Mouse (Mus musculus) liver, adult 2 months (tissue): ENCODE results near the gene Nop53. TPM values are rescaled to one million over a fixed set of nuclear protein-coding genes. Genes with fewer than 3 reads are reported as not detected.

Experiments used
- DNase-seq: peaks from one replicate; pipeline ENCODE4 v3.0.0-alpha.2; 2011; ENCODE audit warnings: low read depth, low spot score; ENCODE audit errors: extremely low read depth
- H3K27ac ChIP-seq: fragments of 200-500 bp; replicated peaks from 2 replicates; pipeline ENCODE4 v1.5.1; 2012; ENCODE audit warnings: low read depth, mild to moderate bottlenecking, control low read depth, inconsistent platforms, low read length; ENCODE audit not compliant: insufficient read depth
- H3K27me3 ChIP-seq: fragments of 200-500 bp; 2 replicates; pipeline ENCODE4 v1.6.1; 2012; ENCODE audit warnings: mild to moderate bottlenecking, moderate library complexity, low read length, inconsistent platforms; ENCODE audit not compliant: control insufficient read depth, insufficient read depth
- H3K36me3 ChIP-seq: fragments of 200-500 bp; 2 replicates; pipeline ENCODE4 v1.6.1; 2012; ENCODE audit warnings: low read length, inconsistent platforms; ENCODE audit not compliant: control insufficient read depth, insufficient read depth
- H3K4me1 ChIP-seq: fragments of 200-500 bp; 2 replicates; pipeline ENCODE4 v1.6.1; 2011; ENCODE audit warnings: low read length; ENCODE audit not compliant: control insufficient read depth, insufficient read depth
- H3K4me3 ChIP-seq: fragments of 200-500 bp; 2 replicates; pipeline ENCODE4 v1.5.1; 2011; ENCODE audit warnings: low read depth, mild to moderate bottlenecking, control low read depth, low read length, moderate library complexity; ENCODE audit not compliant: insufficient read depth
- H3K79me2 ChIP-seq: fragments of 200-500 bp; 2 replicates; pipeline ENCODE4 v1.6.1; 2012; ENCODE audit warnings: inconsistent platforms, mild to moderate bottlenecking, low read length, moderate library complexity; ENCODE audit not compliant: control insufficient read depth, insufficient read depth
- H3K9ac ChIP-seq: fragments of 200-500 bp; 2 replicates; pipeline ENCODE4 v1.6.1; 2012; ENCODE audit warnings: low read depth, mild to moderate bottlenecking, control low read depth, inconsistent platforms, low read length
- CTCF ChIP-seq: fragments of 200-500 bp; IDR thresholded peaks from 2 replicates; pipeline ENCODE4 v1.5.1; 2011; ENCODE audit warnings: low read depth, low read length, control low read depth
- POLR2A ChIP-seq: fragments of 200-500 bp; IDR thresholded peaks from 2 replicates; pipeline ENCODE4 v1.6.1; 2011; ENCODE audit warnings: low read length, control low read depth; ENCODE audit not compliant: insufficient read depth; ENCODE audit errors: extremely low read depth
- WGBS: fragments of 180-500 bp; shearing (Covaris S2); methylation state at CpG from one replicate; pipeline ENCODE4 v1.1.7; 2018; 5-methylcytosine and 5-hydroxymethylcytosine counted together
- polyA plus RNA-seq: library from polyadenylated mRNA; depleted of rRNA; stranded (reverse); fragments of >200 nt; gene quantifications from 2 replicates; pipeline ENCODE4 v1.2.3, GENCODE M21; 2012
- total RNA-seq: library from RNA; depleted of rRNA; stranded (reverse); fragments of >200 nt; gene quantifications from 2 replicates; pipeline ENCODE4 v1.2.3, GENCODE M21; 2014

Nop53 gene
- total and polyA plus RNA-seq, 2 experiments = 59.6 to 65.2 TPM

GRCm38 (mm10) chr7:15982729-15983407 is 37.0 kb upstream of the Nop53 start:
- peak overlapping the region; percentile 80 for H3K27ac ChIP-seq
- H3K9ac ChIP-seq = no peak overlapping the region
- H3K27me3 ChIP-seq = no peaks in the 10 kb centered on the region
- peaks cover 6% of the 10 kb centered on the region; the same call in 1 of the 2 replicates for H3K79me2 ChIP-seq
- no peak overlapping the region for H3K4me3 ChIP-seq
- DNase-seq = peak; percentile 63
- no peaks in the 10 kb centered on the region for H3K36me3 ChIP-seq
- WGBS = 17% methylated on average over 4 of the region's 4 CpGs
- TF ChIP-seq CTCF (peak; percentile 51), POLR2A (no peak)
- peaks cover 23% of the 10 kb centered on the region for H3K4me1 ChIP-seq

- WGBS = 18% methylated on average over 4 of the region's 4 CpGs
- DNase-seq = peak; percentile 98
- Histone ChIP-seq H3K27me3 (no peaks in the 10 kb centered on the region), H3K4me1 (peaks cover 23% of the 10 kb centered on the region), H3K9ac (no peak overlapping the region), H3K27ac (peak overlapping the region; percentile 80), H3K4me3 (no peak overlapping the region), H3K79me2 (no peaks in the 10 kb centered on the region), H3K36me3 (no peaks in the 10 kb centered on the region)
- TF ChIP-seq POLR2A = no peak
- TF ChIP-seq CTCF = no peak
These were observed 35.7 kb upstream of the Nop53 start for GRCm38 (mm10) chr7:15981538-15981937.

GRCm38 (mm10) chr7:15980246-15980645 is 34.4 kb upstream of the Nop53 start:
- Histone ChIP-seq H3K36me3 (no peaks in the 10 kb centered on the region), H3K4me1 (peaks cover 23% of the 10 kb centered on the region), H3K9ac (no peak overlapping the region), H3K27me3 (no peaks in the 10 kb centered on the region), H3K4me3 (no peak overlapping the region), H3K27ac (peak overlapping the region; percentile 60; the same call in 1 of the 2 replicates), H3K79me2 (no peaks in the 10 kb centered on the region)
- DNase-seq = peak; percentile 84
- no peak for TF ChIP-seq POLR2A
- TF ChIP-seq CTCF = no peak
- 23% methylated on average over 8 of the region's 8 CpGs for WGBS

- TF ChIP-seq CTCF = peak; percentile 88
- no peak for TF ChIP-seq POLR2A
- Histone ChIP-seq H3K4me1 (peaks cover 9% of the 10 kb centered on the region), H3K79me2 (no peaks in the 10 kb centered on the region), H3K9ac (no peak overlapping the region), H3K27me3 (no peaks in the 10 kb centered on the region), H3K4me3 (no peak overlapping the region), H3K27ac (no peak overlapping the region), H3K36me3 (peaks cover 7% of the 10 kb centered on the region; the same call in 1 of the 2 replicates)
- WGBS = 71% methylated on average over 4 of the region's 4 CpGs
- no peak for DNase-seq
These were observed 30.0 kb upstream of the Nop53 start for GRCm38 (mm10) chr7:15975904-15976303.

GRCm38 (mm10) chr7:15975451-15975850 is 29.6 kb upstream of the Nop53 start:
- Histone ChIP-seq H3K36me3 (peaks cover 7% of the 10 kb centered on the region; the same call in 1 of the 2 replicates), H3K27me3 (no peaks in the 10 kb centered on the region), H3K4me3 (no peak overlapping the region), H3K79me2 (no peaks in the 10 kb centered on the region), H3K27ac (no peak overlapping the region), H3K4me1 (peaks cover 4% of the 10 kb centered on the region), H3K9ac (no peak overlapping the region)
- no peak for DNase-seq
- TF ChIP-seq POLR2A (no peak), CTCF (no peak)
- WGBS = 92% methylated on average over 10 of the region's 10 CpGs

- Histone ChIP-seq H3K9ac (no peak overlapping the region), H3K27me3 (no peaks in the 10 kb centered on the region), H3K79me2 (no peaks in the 10 kb centered on the region), H3K27ac (no peak overlapping the region), H3K4me1 (no peaks in the 10 kb centered on the region), H3K4me3 (no peak overlapping the region), H3K36me3 (peaks cover 7% of the 10 kb centered on the region; the same call in 1 of the 2 replicates)
- WGBS = 43% methylated on average over 5 of the region's 5 CpGs
- DNase-seq = no peak
- TF ChIP-seq POLR2A (no peak), CTCF (peak; percentile 89)
These were observed 28.8 kb upstream of the Nop53 start for GRCm38 (mm10) chr7:15974712-15975111.
